Mouse (Mus musculus) embryonic facial prominence, embryonic 14.5 days (tissue): ENCODE measurements around the gene Lrrc36. TPM values are rescaled to one million over a fixed set of nuclear protein-coding genes. Genes with fewer than 3 reads are reported as not detected.

Experiments used
- ATAC-seq: fragments of 200-750 bp; cut with Nextera tagmentation; 2 replicates; pipeline ENCODE4 v1.8.0; 2017; ENCODE audit warnings: low read depth, moderate number of reproducible peaks, moderate TSS enrichment
- DNase-seq: peaks from one replicate; pipeline ENCODE4 v3.0.0-alpha.2; 2015; ENCODE audit warnings: low spot score
- H3K27ac ChIP-seq: fragments of 300-500 bp; sonication (generic); replicated peaks from 2 replicates; pipeline ENCODE4 v1.5.1; 2014; ENCODE audit warnings: low read depth, mild to moderate bottlenecking, low read length, moderate library complexity
- H3K27me3 ChIP-seq: fragments of 300-500 bp; sonication (generic); replicated peaks from 2 replicates; pipeline ENCODE4 v1.6.1; 2014; ENCODE audit warnings: low read length; ENCODE audit not compliant: control insufficient read depth, insufficient read depth
- H3K36me3 ChIP-seq: fragments of 300-500 bp; sonication (generic); 2 replicates; pipeline ENCODE4 v1.6.1; 2014; ENCODE audit warnings: low read length, mixed read lengths; ENCODE audit not compliant: control insufficient read depth, insufficient read depth
- H3K4me1 ChIP-seq: fragments of 300-500 bp; sonication (generic); 2 replicates; pipeline ENCODE4 v1.6.1; 2014; ENCODE audit warnings: antibody characterized with exemption, low read length; ENCODE audit not compliant: control insufficient read depth, insufficient read depth
- H3K4me2 ChIP-seq: fragments of 300-500 bp; sonication (generic); 2 replicates; pipeline ENCODE4 v1.6.1; 2014; ENCODE audit warnings: low read depth, mild to moderate bottlenecking, low read length, moderate library complexity, mixed read lengths
- H3K4me3 ChIP-seq: fragments of 300-500 bp; sonication (generic); 2 replicates; pipeline ENCODE4 v1.5.1; 2014; ENCODE audit warnings: low read depth, mild to moderate bottlenecking, low read length
- H3K9ac ChIP-seq: fragments of 300-500 bp; sonication (generic); 2 replicates; pipeline ENCODE4 v1.6.1; 2014; ENCODE audit warnings: low read depth, mild to moderate bottlenecking, low read length, moderate library complexity, mixed read lengths
- H3K9me3 ChIP-seq: fragments of 300-500 bp; sonication (generic); 2 replicates; pipeline ENCODE4 v1.6.1; 2016; ENCODE audit warnings: low read length; ENCODE audit not compliant: control insufficient read depth
- WGBS: fragments of 180-500 bp; shearing (Covaris S2); extraction: QIAGEN DNeasy Blood & Tissue Kit; methylation state at CpG from one replicate; pipeline ENCODE4 v1.1.7; 2014; 5-methylcytosine and 5-hydroxymethylcytosine counted together
- polyA plus RNA-seq: library from polyadenylated mRNA; unstranded; fragments of >200 nt; fragmentation: Nextera tagmentation; extraction: Ambion mirVana; gene quantifications from 2 replicates; pipeline ENCODE4 v1.2.1, GENCODE M21; 2014

Lrrc36 gene
- polyA plus RNA-seq, 1 experiment from 2014 or later, result 0.46 TPM

- whole genome bisulfite sequencing, result 87% methylated on average over 7 of the region's 7 CpGs
- peaks cover 14% of the 10 kb centered on the region for H3K27me3 ChIP-seq
- no peak overlapping the region for H3K27ac ChIP-seq
- no peak overlapping the region for H3K4me3 ChIP-seq
- DNase-seq, result no peak
- H3K9ac ChIP-seq, result no peak overlapping the region
- no peaks in the 10 kb centered on the region for H3K9me3 ChIP-seq
- H3K4me2 ChIP-seq, result no peak overlapping the region
- no peak for ATAC-seq
- peaks cover 18% of the 10 kb centered on the region for H3K4me1 ChIP-seq
- H3K36me3 ChIP-seq, result peaks cover 36% of the 10 kb centered on the region
These were observed 62.8 kb downstream of the Lrrc36 start for GRCm38 (mm10) chr8:105476161-105476560.

GRCm38 (mm10) chr8:105476628-105477413 lies 63.5 kb downstream of the Lrrc36 start:
- Histone ChIP-seq H3K4me2 (no peak overlapping the region), H3K4me3 (no peak overlapping the region), H3K27me3 (peaks cover 14% of the 10 kb centered on the region), H3K36me3 (peaks cover 40% of the 10 kb centered on the region), H3K4me1 (peaks cover 12% of the 10 kb centered on the region), H3K27ac (no peak overlapping the region), H3K9ac (no peak overlapping the region), H3K9me3 (no peaks in the 10 kb centered on the region)
- no peak for ATAC-seq
- DNase-seq, result no peak
- WGBS, result 46% methylated on average over 25 of the region's 25 CpGs

- WGBS, result 73% methylated on average over 3 of the region's 3 CpGs
- Histone ChIP-seq H3K27ac (no peak overlapping the region), H3K4me1 (peaks cover 11% of the 10 kb centered on the region; the same call in 1 of the 2 replicates), H3K9ac (no peak overlapping the region), H3K36me3 (peaks cover 41% of the 10 kb centered on the region), H3K4me3 (no peak overlapping the region), H3K27me3 (peaks cover 7% of the 10 kb centered on the region), H3K4me2 (no peak overlapping the region), H3K9me3 (no peaks in the 10 kb centered on the region)
- ATAC-seq (no peak), DNase-seq (no peak)
These were observed 64.4 kb downstream of the Lrrc36 start for GRCm38 (mm10) chr8:105477792-105478191.

GRCm38 (mm10) chr8:105481013-105481412 lies 67.6 kb downstream of the Lrrc36 start:
- DNase-seq, result no peak
- ATAC-seq, result no peak
- 47% methylated on average over 2 of the region's 2 CpGs for WGBS
- Histone ChIP-seq H3K4me2 (no peak overlapping the region), H3K4me3 (no peak overlapping the region), H3K27me3 (no peaks in the 10 kb centered on the region), H3K4me1 (peaks cover 11% of the 10 kb centered on the region), H3K36me3 (peaks cover 38% of the 10 kb centered on the region), H3K9ac (no peak overlapping the region), H3K9me3 (no peaks in the 10 kb centered on the region), H3K27ac (no peak overlapping the region)

GRCm38 (mm10) chr8:105481453-105481852 lies 68.1 kb downstream of the Lrrc36 start:
- Histone ChIP-seq H3K9me3 (no peaks in the 10 kb centered on the region), H3K27me3 (no peaks in the 10 kb centered on the region), H3K4me3 (no peak overlapping the region), H3K4me2 (no peak overlapping the region), H3K36me3 (peaks cover 36% of the 10 kb centered on the region), H3K27ac (no peak overlapping the region), H3K9ac (no peak overlapping the region), H3K4me1 (peaks cover 11% of the 10 kb centered on the region)
- WGBS, result 66% methylated on average over 6 of the region's 6 CpGs
- ATAC-seq (no peak), DNase-seq (no peak)

- no peak for DNase-seq
- Histone ChIP-seq H3K27ac (no peak overlapping the region), H3K9me3 (no peaks in the 10 kb centered on the region), H3K4me3 (no peak overlapping the region), H3K4me2 (no peak overlapping the region), H3K36me3 (peaks cover 38% of the 10 kb centered on the region), H3K27me3 (no peaks in the 10 kb centered on the region), H3K4me1 (peaks cover 11% of the 10 kb centered on the region), H3K9ac (no peak overlapping the region)
- no peak for ATAC-seq
- 83% methylated on average over 8 of the region's 8 CpGs for WGBS
These were observed 68.8 kb downstream of the Lrrc36 start for GRCm38 (mm10) chr8:105482123-105482522.

- Histone ChIP-seq H3K9me3 (no peaks in the 10 kb centered on the region), H3K4me3 (no peak overlapping the region), H3K36me3 (peaks cover 37% of the 10 kb centered on the region), H3K4me1 (peaks cover 11% of the 10 kb centered on the region), H3K9ac (no peak overlapping the region), H3K27me3 (no peaks in the 10 kb centered on the region), H3K27ac (peak overlapping the region; percentile 39), H3K4me2 (no peak overlapping the region)
- 25% methylated on average over 14 of the region's 14 CpGs for WGBS
- ATAC-seq, result 0 out of 2 replicates have a peak, but pooled peaks have one; percentile 62
- peak; percentile 68 for DNase-seq
These were observed 70.0 kb downstream of the Lrrc36 start for GRCm38 (mm10) chr8:105483212-105484029.

GRCm38 (mm10) chr8:105484030-105484368 lies 70.6 kb downstream of the Lrrc36 start:
- 20% methylated on average over 3 of the region's 3 CpGs for WGBS
- Histone ChIP-seq H3K27ac (peak overlapping the region; percentile 1; the same call in 1 of the 2 replicates), H3K4me2 (no peak overlapping the region), H3K4me1 (peaks cover 11% of the 10 kb centered on the region), H3K9ac (no peak overlapping the region), H3K27me3 (no peaks in the 10 kb centered on the region), H3K36me3 (peaks cover 31% of the 10 kb centered on the region), H3K9me3 (no peaks in the 10 kb centered on the region), H3K4me3 (no peak overlapping the region)
- DNase-seq (peak; percentile 51), ATAC-seq (peak; percentile 50; the same call in 1 of the 2 replicates)
